Mouse (Mus musculus): ENCODE results near the gene Cpm. TPM values are rescaled to one million over a fixed set of nuclear protein-coding genes. Genes with fewer than 3 reads are reported as not detected.

Gene Cpm
- polyA plus RNA-seq, 1 experiment: 6.6 TPM

- no peak for TF ChIP-seq POLR2A (IDR thresholded peaks at IDR 0.05; ENCODE audit: extremely low read depth, insufficient read depth, low read length)
- TF ChIP-seq CTCF (IDR thresholded peaks at IDR 0.05; ENCODE audit: extremely low read depth, insufficient read depth, low read length): no peak
- Histone ChIP-seq H3K4me3 (ENCODE audit: insufficient read depth, low read length) (no peak overlapping the region), H3K27ac (ENCODE audit: insufficient read depth, low read length) (no peak overlapping the region), H3K4me1 (ENCODE audit: control insufficient read depth, insufficient read depth, low read length) (no peaks in the 10 kb centered on the region)
Measured at GRCm38 (mm10) chr10:117619862-117620179, 9.5 kb upstream of the Cpm start.

DNA sequence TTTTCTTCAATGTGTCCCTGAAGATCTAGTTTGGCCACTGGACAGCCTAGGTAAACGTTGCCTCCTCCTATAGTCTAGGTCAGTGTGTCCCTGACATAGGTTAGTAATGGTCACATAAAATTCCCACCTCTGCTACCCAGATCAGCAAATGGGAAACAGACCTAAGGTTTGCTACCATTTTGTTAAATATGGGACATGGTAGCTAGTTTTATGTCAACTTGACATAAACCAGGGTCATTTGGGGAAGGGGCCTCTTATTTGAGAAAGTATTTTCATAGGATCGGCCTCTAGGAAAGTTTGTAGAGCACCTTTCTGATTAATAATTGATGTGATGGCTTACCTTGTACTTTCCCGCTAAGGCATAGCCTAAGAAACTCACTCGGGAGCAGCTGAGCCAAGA is 8.8 kb upstream of the Cpm start:
- no peak overlapping the region for H3K27ac ChIP-seq (ENCODE audit: insufficient read depth, low read length)
- TF ChIP-seq POLR2A (IDR thresholded peaks at IDR 0.05; ENCODE audit: extremely low read depth, insufficient read depth, low read length): no peak
- no peak for TF ChIP-seq CTCF (IDR thresholded peaks at IDR 0.05; ENCODE audit: extremely low read depth, insufficient read depth, low read length)
- H3K4me1 ChIP-seq (ENCODE audit: control insufficient read depth, insufficient read depth, low read length): no peaks in the 10 kb centered on the region
- H3K4me3 ChIP-seq (ENCODE audit: insufficient read depth, low read length): no peak overlapping the region

- no peaks in the 10 kb centered on the region for H3K4me1 ChIP-seq (ENCODE audit: control insufficient read depth, insufficient read depth, low read length)
- no peak for TF ChIP-seq CTCF (IDR thresholded peaks at IDR 0.05; ENCODE audit: extremely low read depth, insufficient read depth, low read length)
- no peak for TF ChIP-seq POLR2A (IDR thresholded peaks at IDR 0.05; ENCODE audit: extremely low read depth, insufficient read depth, low read length)
- no peak overlapping the region for H3K4me3 ChIP-seq (ENCODE audit: insufficient read depth, low read length)
- no peak overlapping the region for H3K27ac ChIP-seq (ENCODE audit: insufficient read depth, low read length)
Measured at GRCm38 (mm10) chr10:117620934-117621501, 8.3 kb upstream of the Cpm start.

GRCm38 (mm10) chr10:117621616-117622533 is 7.4 kb upstream of the Cpm start:
- TF ChIP-seq POLR2A (IDR thresholded peaks at IDR 0.05; ENCODE audit: extremely low read depth, insufficient read depth, low read length) (no peak), CTCF (IDR thresholded peaks at IDR 0.05; ENCODE audit: extremely low read depth, insufficient read depth, low read length) (no peak)
- Histone ChIP-seq H3K4me3 (ENCODE audit: insufficient read depth, low read length) (no peak overlapping the region), H3K4me1 (ENCODE audit: control insufficient read depth, insufficient read depth, low read length) (no peaks in the 10 kb centered on the region), H3K27ac (ENCODE audit: insufficient read depth, low read length) (no peak overlapping the region)

DNA sequence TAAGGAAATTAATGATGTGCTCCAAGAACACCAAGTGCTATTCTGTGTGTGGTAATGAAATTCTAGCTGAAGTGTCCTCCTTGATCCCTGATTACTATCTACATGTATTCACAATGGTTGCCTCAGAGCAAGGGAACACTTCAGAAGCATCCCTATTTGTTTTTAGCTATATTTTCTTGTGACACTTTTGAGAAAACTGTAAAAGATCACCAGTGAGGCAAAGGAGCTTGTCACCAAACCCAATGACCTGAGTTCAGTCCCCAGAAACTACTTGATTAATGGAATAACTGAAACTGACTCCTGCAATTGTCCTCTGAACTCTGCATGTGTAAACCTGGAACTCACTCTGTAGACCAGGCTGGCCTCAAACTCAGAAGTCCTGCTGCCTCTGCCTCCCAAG is 5.9 kb upstream of the Cpm start:
- H3K27ac ChIP-seq (ENCODE audit: insufficient read depth, low read length): no peak overlapping the region
- no peak overlapping the region for H3K4me3 ChIP-seq (ENCODE audit: insufficient read depth, low read length)
- TF ChIP-seq POLR2A (IDR thresholded peaks at IDR 0.05; ENCODE audit: extremely low read depth, insufficient read depth, low read length): no peak
- TF ChIP-seq CTCF (IDR thresholded peaks at IDR 0.05; ENCODE audit: extremely low read depth, insufficient read depth, low read length): no peak
- no peaks in the 10 kb centered on the region for H3K4me1 ChIP-seq (ENCODE audit: control insufficient read depth, insufficient read depth, low read length)

DNA sequence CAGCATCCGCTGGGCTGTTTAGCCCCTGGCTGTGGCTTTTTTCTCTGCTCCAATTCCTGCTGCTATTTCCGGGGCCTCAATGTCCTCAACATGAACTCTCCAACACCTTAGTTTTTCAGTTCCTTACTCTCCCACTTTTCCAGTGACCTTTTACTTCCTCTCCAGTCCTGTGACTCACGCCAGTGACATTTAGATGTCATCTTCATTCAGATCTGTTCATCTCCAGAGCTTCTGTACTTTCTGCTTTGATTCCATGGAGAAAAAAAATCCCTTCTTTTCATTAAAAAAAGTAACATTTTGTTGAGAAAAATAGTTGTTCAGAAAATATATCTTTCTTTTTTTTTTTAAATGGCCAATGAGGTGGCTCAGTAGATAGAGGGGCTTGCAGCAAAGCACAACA is 5.1 kb upstream of the Cpm start:
- no peaks in the 10 kb centered on the region for H3K4me1 ChIP-seq (ENCODE audit: control insufficient read depth, insufficient read depth, low read length)
- no peak for TF ChIP-seq POLR2A (IDR thresholded peaks at IDR 0.05; ENCODE audit: extremely low read depth, insufficient read depth, low read length)
- no peak for TF ChIP-seq CTCF (IDR thresholded peaks at IDR 0.05; ENCODE audit: extremely low read depth, insufficient read depth, low read length)
- no peak overlapping the region for H3K4me3 ChIP-seq (ENCODE audit: insufficient read depth, low read length)
- no peak overlapping the region for H3K27ac ChIP-seq (ENCODE audit: insufficient read depth, low read length)

DNA sequence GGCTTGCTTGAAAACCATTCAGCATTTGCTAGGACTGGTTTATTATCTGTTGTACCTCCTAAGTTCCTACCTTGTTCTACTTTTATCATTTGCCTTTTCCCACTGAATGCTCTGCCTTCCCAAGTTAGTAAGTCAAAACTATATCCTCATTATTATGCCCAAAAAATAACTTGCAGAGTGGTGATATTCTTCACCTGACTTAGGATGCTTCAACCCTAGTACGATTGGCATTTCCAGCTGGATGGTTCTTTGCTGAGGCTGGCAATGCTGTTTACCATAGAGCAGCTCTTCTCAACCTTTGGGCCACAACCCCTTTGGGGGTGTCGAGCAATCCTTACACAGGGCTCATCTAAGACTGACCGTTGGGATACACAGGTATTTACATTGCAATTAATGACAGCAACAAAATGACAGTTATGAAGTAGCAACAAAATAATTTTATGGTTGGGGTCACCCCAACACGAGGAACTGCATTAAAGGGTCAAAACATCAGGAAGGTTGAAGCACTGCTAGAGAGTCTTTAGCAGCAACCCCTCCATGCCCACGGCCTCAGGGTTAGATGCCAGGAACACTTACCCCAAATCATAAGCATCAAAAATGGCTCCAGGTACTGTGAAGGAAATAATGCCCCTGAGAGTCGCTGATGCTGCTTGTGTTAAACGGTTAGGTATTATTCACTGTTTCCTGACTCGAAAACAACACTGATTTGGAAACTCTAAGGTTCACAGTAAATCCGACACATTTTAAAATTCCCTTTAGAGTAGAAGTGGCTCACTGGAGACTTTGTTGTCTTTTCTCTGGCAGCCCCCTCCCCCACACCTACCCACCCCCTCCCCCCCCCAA is 4.4 kb upstream of the Cpm start:
- Histone ChIP-seq H3K27ac (ENCODE audit: insufficient read depth, low read length) (no peak overlapping the region), H3K4me3 (ENCODE audit: insufficient read depth, low read length) (no peak overlapping the region), H3K4me1 (ENCODE audit: control insufficient read depth, insufficient read depth, low read length) (no peaks in the 10 kb centered on the region)
- TF ChIP-seq CTCF (IDR thresholded peaks at IDR 0.05; ENCODE audit: extremely low read depth, insufficient read depth, low read length): no peak
- TF ChIP-seq POLR2A (IDR thresholded peaks at IDR 0.05; ENCODE audit: extremely low read depth, insufficient read depth, low read length): no peak

- no peak for TF ChIP-seq CTCF (IDR thresholded peaks at IDR 0.05; ENCODE audit: extremely low read depth, insufficient read depth, low read length)
- TF ChIP-seq POLR2A (IDR thresholded peaks at IDR 0.05; ENCODE audit: extremely low read depth, insufficient read depth, low read length): no peak
- no peak overlapping the region for H3K27ac ChIP-seq (ENCODE audit: insufficient read depth, low read length)
- H3K4me1 ChIP-seq (ENCODE audit: control insufficient read depth, insufficient read depth, low read length): no peaks in the 10 kb centered on the region
- H3K4me3 ChIP-seq (ENCODE audit: insufficient read depth, low read length): no peak overlapping the region
Measured at GRCm38 (mm10) chr10:117625500-117626296, 3.6 kb upstream of the Cpm start.

GRCm38 (mm10) chr10:117626297-117626613 is 3.0 kb upstream of the Cpm start:
- Histone ChIP-seq H3K4me1 (ENCODE audit: control insufficient read depth, insufficient read depth, low read length) (no peaks in the 10 kb centered on the region), H3K4me3 (ENCODE audit: insufficient read depth, low read length) (no peak overlapping the region), H3K27ac (ENCODE audit: insufficient read depth, low read length) (no peak overlapping the region)
- TF ChIP-seq CTCF (IDR thresholded peaks at IDR 0.05; ENCODE audit: extremely low read depth, insufficient read depth, low read length): no peak
